Mouse (Mus musculus) left cerebral cortex, postnatal 10 days (tissue): Measurements from ENCODE around the gene Zdhhc19. TPM values are rescaled to one million over a fixed set of nuclear protein-coding genes. Genes with fewer than 3 reads are reported as not detected.

Experiments used
- DNase-seq, 2 experiments: peaks; one replicate each; pipeline ENCODE4 v3.0.0; 2021 to 2022; ENCODE audit warnings: low spot score in 2 of 2, mixed read lengths in 1 of 2; ENCODE audit errors: extremely low spot score in 1 of 2
- intact Hi-C: fragments of 180-260 bp; cut with DNase I; formaldehyde crosslinking; loops from one replicate; pipeline ENCODE4 v1.15.1; 2025
- total RNA-seq, 2 experiments: library from RNA; stranded (reverse); gene quantifications; 2 replicates each; pipeline ENCODE4 v1.2.3; 2021

Zdhhc19 gene
- total RNA-seq, 2 experiments from 2014 or later, result not detected

GRCm38 (mm10) chr16:32537867-32538660 lies 42.0 kb downstream of the Zdhhc19 start:
- intact Hi-C loops, result no loop called here
- DNase-seq, result peak in 1 of 2 experiments; percentile 78

DNA sequence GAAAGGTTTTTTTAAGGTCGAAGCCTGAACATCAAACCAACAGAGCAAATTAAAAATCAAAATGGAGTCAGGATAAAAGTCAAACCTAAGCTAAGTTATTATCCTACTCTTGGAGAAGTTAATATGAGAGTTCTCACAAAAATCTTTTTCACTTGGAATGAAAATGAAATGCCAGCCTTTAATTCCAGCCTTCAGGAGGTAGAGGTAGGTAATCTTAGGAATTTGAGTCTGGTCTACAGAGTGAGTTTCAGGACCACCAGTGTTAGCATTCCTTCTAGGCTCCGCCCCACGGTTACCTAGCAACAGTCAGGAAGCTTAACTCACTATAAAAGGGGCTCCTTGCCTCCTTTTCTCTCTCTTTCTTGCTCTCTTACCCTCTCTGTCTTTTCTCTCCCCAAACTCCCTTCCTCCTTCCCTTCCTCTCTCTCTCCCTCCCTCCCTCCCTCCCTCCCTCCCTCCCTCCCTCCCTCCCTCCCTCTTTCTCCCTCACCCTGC lies 42.7 kb downstream of the Zdhhc19 start:
- intact Hi-C loops, result no loop called here
- DNase-seq, result peak in 1 of 2 experiments; percentile 60

GRCm38 (mm10) chr16:32541338-32542179 lies 45.5 kb downstream of the Zdhhc19 start:
- intact Hi-C loops, result no loop called here
- DNase-seq, result no peak

DNA sequence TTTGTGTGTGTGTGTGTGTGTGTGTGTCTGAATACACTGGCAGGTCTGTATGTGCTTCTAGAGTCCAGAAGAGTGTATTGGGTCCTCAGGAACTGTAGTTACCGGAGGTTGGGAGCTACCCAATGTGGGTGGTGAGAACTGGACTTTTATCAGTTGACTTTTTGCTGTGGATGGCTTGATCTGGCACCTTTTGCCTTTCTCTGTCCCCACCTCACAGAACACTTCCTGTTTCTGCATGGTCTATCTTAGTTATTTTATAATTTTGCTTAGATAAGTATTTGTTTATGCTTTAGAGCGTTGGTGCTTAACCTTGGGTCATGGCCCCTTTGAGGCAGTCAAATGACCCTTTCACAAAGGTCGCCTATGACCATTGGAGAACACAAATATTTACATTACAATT lies 47.4 kb downstream of the Zdhhc19 start:
- no peak for DNase-seq
- intact Hi-C loops, result no loop called here

GRCm38 (mm10) chr16:32547156-32548068 lies 51.3 kb downstream of the Zdhhc19 start:
- DNase-seq, result no peak
- intact Hi-C loops, result no loop called here

DNA sequence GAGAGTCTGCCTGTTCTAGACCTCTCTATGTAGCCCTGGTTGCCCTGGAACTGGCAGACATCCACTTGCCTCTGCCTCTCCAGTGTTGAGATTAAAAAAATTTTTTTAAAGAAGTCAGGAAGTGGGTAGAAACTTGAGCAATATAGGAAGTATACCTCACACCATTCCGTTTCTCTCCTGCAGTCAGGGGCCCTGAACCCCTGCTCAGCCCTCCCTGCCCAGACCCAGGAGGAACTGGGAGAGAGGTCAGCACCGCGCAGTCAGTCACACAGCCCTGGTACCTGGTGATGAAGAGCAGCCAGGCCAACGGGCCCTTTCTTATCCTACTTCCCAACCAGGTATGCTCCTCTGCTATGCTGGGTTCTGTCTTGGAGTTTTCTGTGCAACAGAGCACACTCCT lies 54.0 kb downstream of the Zdhhc19 start:
- no peak for DNase-seq
- intact Hi-C loops, result no loop called here

GRCm38 (mm10) chr16:32550487-32550886 lies 54.4 kb downstream of the Zdhhc19 start:
- DNase-seq, result no peak
- intact Hi-C loops, result no loop called here

GRCm38 (mm10) chr16:32551346-32551747 lies 55.3 kb downstream of the Zdhhc19 start:
- no peak for DNase-seq
- intact Hi-C loops, result no loop called here

- DNase-seq, result no peak
- intact Hi-C loops, result no loop called here
Measured at GRCm38 (mm10) chr16:32555588-32555987, 59.5 kb downstream of the Zdhhc19 start.

DNA sequence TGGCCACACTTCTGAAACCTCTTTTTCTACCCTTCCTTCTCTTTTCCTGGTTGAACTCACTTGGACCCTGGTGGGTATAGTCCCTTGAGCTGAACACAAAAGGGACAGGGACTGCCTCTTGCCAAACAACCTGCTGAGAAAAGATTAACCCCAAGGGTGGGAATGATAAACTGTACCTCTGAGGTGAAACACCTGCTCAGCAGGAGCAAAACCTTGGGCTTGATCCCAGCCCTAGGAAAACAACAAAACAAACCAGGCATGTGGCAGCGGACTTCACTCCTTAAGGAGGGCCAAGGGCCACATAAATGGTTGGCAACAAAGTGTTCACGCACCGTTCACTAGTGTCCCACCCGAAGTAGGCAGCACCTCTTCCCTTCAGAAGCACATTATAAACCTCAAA lies 63.4 kb downstream of the Zdhhc19 start:
- no peak for DNase-seq
- intact Hi-C loops, result no loop called here

DNA sequence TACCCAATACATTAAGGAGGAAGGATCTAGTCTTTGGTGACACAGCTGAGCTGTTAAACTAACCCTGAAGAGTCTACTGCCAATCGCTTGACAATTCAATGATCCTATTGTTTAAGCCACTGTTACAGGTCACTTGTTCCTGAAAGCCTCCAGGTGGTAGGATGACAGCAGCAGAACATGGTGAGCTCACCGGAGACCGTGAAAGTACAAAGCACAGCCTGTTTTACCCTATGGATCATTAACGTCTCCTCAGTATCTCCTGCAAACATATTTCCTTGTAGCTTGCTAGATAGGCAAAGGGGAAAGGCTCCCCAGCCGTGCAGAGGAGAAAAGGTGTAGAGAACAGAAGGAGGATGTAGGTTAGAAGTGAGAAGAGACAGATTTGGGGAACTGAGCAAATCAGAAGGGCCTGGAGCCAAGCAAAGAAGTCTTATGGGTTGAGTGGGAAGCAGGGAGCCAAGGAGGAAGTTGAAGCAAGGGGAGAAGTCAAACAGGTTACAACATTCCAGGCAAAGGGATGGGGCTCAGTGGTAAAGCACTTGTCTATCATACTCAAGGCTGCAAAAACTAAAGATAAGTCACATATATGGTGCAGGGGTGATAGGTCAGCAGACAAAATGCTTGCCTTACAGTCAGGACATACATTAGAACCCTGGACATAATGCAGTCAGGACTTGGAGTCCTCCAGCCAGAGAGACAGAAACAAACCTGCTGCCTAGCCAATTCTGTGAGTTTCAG lies 67.2 kb downstream of the Zdhhc19 start:
- intact Hi-C loops, result loop anchor here (10.0 kb wide), 1 partner anchor 438 kb away; no protein-coding TSS in a partner anchor
- DNase-seq, result no peak

DNA sequence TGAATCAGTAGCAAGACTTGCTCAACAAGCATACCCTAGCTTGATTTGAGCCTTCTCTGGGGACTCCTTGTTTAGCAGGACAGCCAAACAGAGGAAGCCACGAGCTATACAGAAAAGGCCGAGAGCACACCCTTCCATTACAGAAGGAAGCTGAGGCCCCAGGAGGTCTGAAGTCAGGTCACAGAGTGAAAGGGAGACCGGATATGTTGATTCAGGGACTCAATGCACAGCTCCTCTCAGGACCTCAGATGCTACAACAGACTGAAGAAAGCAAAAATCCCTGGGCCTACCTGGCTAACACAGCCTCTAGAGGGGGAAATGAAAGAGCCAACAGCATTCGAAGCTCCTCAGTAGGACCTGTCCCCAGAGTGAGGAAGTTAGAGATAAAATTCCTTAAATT lies 71.2 kb downstream of the Zdhhc19 start:
- intact Hi-C loops, result loop anchor here (10.0 kb wide), 1 partner anchor 442 kb away; no protein-coding TSS in a partner anchor

GRCm38 (mm10) chr16:32568401-32568800 lies 72.3 kb downstream of the Zdhhc19 start:
- intact Hi-C loops, result loop anchor here (10.0 kb wide), 1 partner anchor 444 kb away; no protein-coding TSS in a partner anchor
- no peak for DNase-seq

More for the DNA sequence above, 71.2 kb downstream of the Zdhhc19 start:
- DNase-seq, result peak in 1 of 2 experiments; percentile 38

DNA sequence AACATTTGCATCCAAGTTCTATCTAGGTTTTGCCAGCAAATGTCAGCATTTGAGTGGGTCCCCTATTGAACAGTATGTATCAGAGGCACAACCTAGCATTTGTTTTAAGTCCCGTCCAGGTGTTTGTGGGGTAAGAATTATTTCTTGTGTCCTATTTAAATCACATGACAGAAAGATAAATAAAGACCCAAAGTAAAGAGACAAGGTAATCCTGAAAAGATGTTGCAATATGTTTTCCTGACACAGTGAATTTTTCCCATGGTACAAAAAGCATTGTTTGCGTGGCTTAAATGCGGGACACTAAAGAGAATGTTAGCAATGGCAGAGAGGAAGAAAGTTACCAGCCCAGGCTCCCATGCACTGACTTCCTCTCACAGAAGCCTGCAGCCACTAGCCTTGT lies 74.0 kb downstream of the Zdhhc19 start:
- no peak for DNase-seq
- intact Hi-C loops, result no loop called here

DNA sequence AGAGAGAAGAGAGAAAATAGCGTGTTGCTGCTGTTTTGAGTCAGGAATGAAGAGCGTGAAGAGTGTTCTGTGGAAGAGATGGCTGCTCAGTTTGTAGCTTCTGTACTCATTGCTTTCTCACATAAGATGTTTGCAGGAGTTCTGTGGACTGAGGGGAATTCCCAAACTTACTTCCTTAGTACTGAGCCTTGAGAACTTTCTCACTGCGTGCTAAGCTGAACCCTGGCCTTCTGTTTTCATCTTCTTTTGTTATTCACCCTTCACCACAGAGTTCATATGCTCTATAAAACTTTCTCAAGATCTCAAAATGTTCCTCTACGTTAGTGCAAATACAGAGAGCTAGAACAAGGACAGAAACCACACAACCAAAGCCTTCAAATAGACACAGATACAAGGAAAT lies 76.5 kb downstream of the Zdhhc19 start:
- intact Hi-C loops, result no loop called here
- no peak for DNase-seq

DNA sequence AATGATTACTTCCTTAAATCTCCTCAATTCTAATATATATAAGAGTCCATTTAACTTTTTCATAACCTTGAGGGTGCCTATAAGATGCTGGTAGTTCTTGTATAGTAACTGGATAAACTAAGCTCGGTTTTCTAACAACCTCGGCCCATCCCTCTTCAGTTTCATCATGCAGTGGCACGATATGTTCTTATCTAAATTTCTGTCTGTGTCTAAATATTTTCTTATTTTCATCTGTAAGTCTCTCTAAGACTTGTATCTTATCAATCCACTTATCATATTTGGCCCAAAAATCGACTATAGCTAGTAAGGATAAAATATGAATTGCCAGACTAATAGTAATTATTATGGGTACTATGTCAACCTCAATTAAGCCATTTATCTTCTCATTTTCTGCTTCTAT lies 90.4 kb downstream of the Zdhhc19 start:
- DNase-seq, result no peak
- intact Hi-C loops, result no loop called here

DNA sequence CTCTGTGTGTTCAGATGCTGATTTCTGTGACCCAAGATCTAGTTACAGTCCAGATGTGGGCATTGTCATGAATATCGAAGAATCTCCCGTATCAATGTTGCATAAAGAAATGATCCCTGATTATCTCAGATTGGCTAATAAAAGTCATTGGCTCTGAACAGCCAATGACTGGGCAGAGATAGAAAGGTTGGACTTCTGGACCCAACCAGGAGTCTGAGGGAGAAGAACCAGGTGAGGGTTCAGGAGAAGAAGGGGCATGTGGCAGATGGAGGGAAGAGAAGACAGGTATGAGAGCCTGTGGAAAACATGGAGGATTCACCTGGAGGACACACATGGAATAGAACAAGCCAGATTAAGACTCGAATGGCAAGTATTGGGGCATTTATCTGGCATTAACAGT lies 92.5 kb downstream of the Zdhhc19 start:
- no peak for DNase-seq
- intact Hi-C loops, result no loop called here

- intact Hi-C loops, result no loop called here
- DNase-seq, result no peak
Measured at GRCm38 (mm10) chr16:32591521-32591920, 95.5 kb downstream of the Zdhhc19 start.
